Mouse (Mus musculus) intestine, embryonic 15.5 days (tissue): ENCODE data around the gene Ociad1. TPM values are rescaled to one million over a fixed set of nuclear protein-coding genes. Genes with fewer than 3 reads are reported as not detected.

Experiments used
- ATAC-seq: fragments of 200-750 bp; cut with Nextera tagmentation; 2 replicates; pipeline ENCODE4 v1.8.0; 2017; ENCODE audit warnings: moderate TSS enrichment, moderate library complexity
- H3K27ac ChIP-seq: fragments of 300-500 bp; sonication (generic); 2 replicates; pipeline ENCODE4 v1.5.1; 2015; ENCODE audit warnings: mild to moderate bottlenecking, inconsistent platforms
- H3K27me3 ChIP-seq: fragments of 300-500 bp; sonication (generic); replicated peaks from 2 replicates; pipeline ENCODE4 v1.6.1; 2015; ENCODE audit warnings: inconsistent platforms
- H3K36me3 ChIP-seq: fragments of 300-500 bp; sonication (generic); 2 replicates; pipeline ENCODE4 v1.6.1; 2015; ENCODE audit warnings: inconsistent platforms
- H3K4me1 ChIP-seq: fragments of 300-500 bp; sonication (generic); replicated peaks from 2 replicates; pipeline ENCODE4 v1.6.1; 2015; ENCODE audit warnings: inconsistent platforms
- H3K4me2 ChIP-seq: fragments of 300-500 bp; sonication (generic); replicated peaks from 2 replicates; pipeline ENCODE4 v1.6.1; 2015; ENCODE audit warnings: mild to moderate bottlenecking, inconsistent platforms
- H3K4me3 ChIP-seq: fragments of 300-500 bp; sonication (generic); replicated peaks from 2 replicates; pipeline ENCODE4 v1.5.1; 2015; ENCODE audit warnings: inconsistent platforms
- H3K9ac ChIP-seq: fragments of 300-500 bp; sonication (generic); 2 replicates; pipeline ENCODE4 v1.6.1; 2015; ENCODE audit warnings: inconsistent platforms
- H3K9me3 ChIP-seq: fragments of 300-500 bp; sonication (generic); 2 replicates; pipeline ENCODE4 v1.6.1; 2016; ENCODE audit warnings: inconsistent platforms
- WGBS: fragments of 180-500 bp; shearing (Covaris S2); methylation state at CpG from one replicate; pipeline ENCODE4 v1.1.7; 2015; 5-methylcytosine and 5-hydroxymethylcytosine counted together
- polyA plus RNA-seq: library from polyadenylated mRNA; unstranded; fragments of >200 nt; fragmentation: Nextera tagmentation; extraction: Ambion mirVana; gene quantifications from 2 replicates; pipeline ENCODE4 v1.2.1, GENCODE M21; 2015

Gene Ociad1
- polyA plus RNA-seq, 1 experiment from 2014 or later = 246 TPM

GRCm38 (mm10) chr5:73264122-73264521, 28.5 kb upstream of the Ociad1 start:
- 69% methylated on average over 5 of the region's 5 CpGs for WGBS
- no peak for ATAC-seq
- no peak overlapping the region for H3K4me2 ChIP-seq
- H3K27ac ChIP-seq = no peak overlapping the region
- no peaks in the 10 kb centered on the region for H3K36me3 ChIP-seq
- no peak overlapping the region for H3K4me3 ChIP-seq
- no peaks in the 10 kb centered on the region for H3K27me3 ChIP-seq
- no peak overlapping the region for H3K9ac ChIP-seq
- no peaks in the 10 kb centered on the region for H3K4me1 ChIP-seq
- H3K9me3 ChIP-seq = no peaks in the 10 kb centered on the region

GRCm38 (mm10) chr5:73265460-73265859, 27.1 kb upstream of the Ociad1 start:
- Histone ChIP-seq H3K36me3 (no peaks in the 10 kb centered on the region), H3K27ac (no peak overlapping the region), H3K9ac (no peak overlapping the region), H3K4me3 (no peak overlapping the region), H3K27me3 (no peaks in the 10 kb centered on the region), H3K4me2 (no peak overlapping the region), H3K4me1 (no peaks in the 10 kb centered on the region), H3K9me3 (no peaks in the 10 kb centered on the region)
- ATAC-seq = peak; percentile 63
- WGBS = 24% methylated on average over 5 of the region's 5 CpGs

DNA sequence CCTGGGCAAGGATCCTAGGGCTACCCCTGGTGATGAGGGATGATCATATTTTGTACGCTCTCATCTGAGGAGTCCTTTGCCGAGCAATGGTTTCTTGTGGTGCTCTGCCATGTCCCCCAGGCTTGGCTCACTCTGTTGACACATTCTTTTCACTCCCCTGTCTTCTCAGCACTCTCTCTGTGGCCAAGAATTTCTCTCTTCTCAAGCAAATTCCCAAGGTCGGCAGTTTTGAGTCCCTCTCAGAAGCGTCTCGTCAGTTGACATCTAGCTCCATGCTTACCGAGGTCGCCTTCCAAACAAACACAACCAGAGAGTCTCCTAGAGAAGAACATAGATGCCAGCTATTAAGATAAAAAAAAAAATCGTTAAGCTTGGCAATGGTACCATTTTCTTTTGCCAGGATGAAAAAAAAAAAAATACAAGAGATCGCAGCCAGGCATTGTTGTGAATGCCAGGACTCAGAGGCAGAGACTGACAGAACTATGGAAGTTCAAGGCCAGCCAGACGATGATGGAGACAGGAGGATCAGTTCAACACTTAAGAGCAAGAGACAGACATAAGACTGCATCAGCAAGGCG, 23.9 kb upstream of the Ociad1 start:
- Histone ChIP-seq H3K27me3 (no peaks in the 10 kb centered on the region), H3K36me3 (no peaks in the 10 kb centered on the region), H3K9me3 (no peaks in the 10 kb centered on the region), H3K4me3 (no peak overlapping the region), H3K4me1 (no peaks in the 10 kb centered on the region), H3K4me2 (no peak overlapping the region), H3K9ac (no peak overlapping the region), H3K27ac (no peak overlapping the region)
- 70% methylated on average over 11 of the region's 11 CpGs for WGBS
- ATAC-seq = no peak

- Histone ChIP-seq H3K27ac (no peak overlapping the region), H3K36me3 (no peaks in the 10 kb centered on the region), H3K4me2 (no peak overlapping the region), H3K9me3 (no peaks in the 10 kb centered on the region), H3K9ac (no peak overlapping the region), H3K4me3 (no peak overlapping the region), H3K4me1 (no peaks in the 10 kb centered on the region), H3K27me3 (no peaks in the 10 kb centered on the region)
- 66% methylated on average over 6 of the region's 6 CpGs for WGBS
- ATAC-seq = no peak
These were observed 22.0 kb upstream of the Ociad1 start for GRCm38 (mm10) chr5:73270612-73271011.

GRCm38 (mm10) chr5:73273171-73273570, 19.4 kb upstream of the Ociad1 start:
- no peak for ATAC-seq
- WGBS = 68% methylated on average over 4 of the region's 4 CpGs

DNA sequence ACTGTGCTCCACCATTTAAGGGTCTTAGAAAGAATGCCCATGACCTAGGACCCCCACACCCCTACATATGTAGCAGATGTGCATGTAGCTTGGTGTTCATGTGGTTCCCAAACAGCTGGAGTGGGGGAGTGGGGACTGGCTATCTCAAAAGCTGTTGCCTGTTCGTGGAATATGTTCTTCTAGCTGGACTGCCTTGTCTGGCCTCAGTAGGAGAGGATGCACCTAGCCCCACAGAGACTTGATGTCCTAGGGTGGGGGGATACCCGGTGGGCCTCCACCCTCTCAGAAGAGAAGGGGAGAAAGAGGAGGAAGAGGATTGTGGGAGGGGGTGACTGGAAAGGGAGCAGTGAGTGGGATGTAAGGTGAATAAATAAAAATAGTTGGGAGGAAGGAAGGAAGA, 17.6 kb upstream of the Ociad1 start:
- H3K4me1 ChIP-seq = peaks cover 6% of the 10 kb centered on the region
- no peaks in the 10 kb centered on the region for H3K9me3 ChIP-seq
- H3K27me3 ChIP-seq = no peaks in the 10 kb centered on the region
- no peak overlapping the region for H3K4me3 ChIP-seq
- H3K27ac ChIP-seq = no peak overlapping the region
- no peak overlapping the region for H3K9ac ChIP-seq
- WGBS = 78% methylated on average over 2 of the region's 2 CpGs
- H3K36me3 ChIP-seq = no peaks in the 10 kb centered on the region
- H3K4me2 ChIP-seq = no peak overlapping the region
- no peak for ATAC-seq

More at GRCm38 (mm10) chr5:73273171-73273570, 19.4 kb upstream of the Ociad1 start:
- Histone ChIP-seq H3K9ac (no peak overlapping the region), H3K36me3 (no peaks in the 10 kb centered on the region), H3K27ac (no peak overlapping the region), H3K4me2 (no peak overlapping the region), H3K4me1 (no peaks in the 10 kb centered on the region), H3K4me3 (no peak overlapping the region), H3K9me3 (no peaks in the 10 kb centered on the region), H3K27me3 (no peaks in the 10 kb centered on the region)

DNA sequence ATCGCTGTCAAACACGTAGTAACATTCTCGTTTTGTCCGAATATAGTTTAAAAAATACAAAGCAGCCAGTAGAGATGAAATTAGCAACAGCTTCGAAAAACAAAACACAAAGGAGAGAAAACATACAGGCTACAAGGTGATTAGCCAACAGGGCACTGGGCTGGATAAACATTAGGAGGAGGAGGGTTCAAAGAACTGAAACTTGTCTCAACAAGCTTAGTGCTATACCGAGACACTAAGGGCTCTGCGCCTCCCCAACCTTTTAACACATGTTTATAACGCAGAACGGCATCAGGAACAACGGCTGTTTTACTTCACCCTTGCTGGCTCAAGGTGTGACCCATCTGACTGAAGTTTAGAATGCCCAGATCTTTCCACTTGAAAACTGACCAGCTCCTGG, 13.4 kb upstream of the Ociad1 start:
- Histone ChIP-seq H3K4me3 (no peak overlapping the region), H3K27ac (0 out of 2 replicates have a peak overlapping the region, but pooled peaks have one; percentile 7), H3K27me3 (no peaks in the 10 kb centered on the region), H3K36me3 (no peaks in the 10 kb centered on the region), H3K4me2 (no peak overlapping the region), H3K9me3 (no peaks in the 10 kb centered on the region), H3K4me1 (peaks cover 6% of the 10 kb centered on the region), H3K9ac (no peak overlapping the region)
- 45% methylated on average over 10 of the region's 10 CpGs for WGBS
- ATAC-seq = no peak

- Histone ChIP-seq H3K4me1 (peaks cover 6% of the 10 kb centered on the region), H3K27me3 (no peaks in the 10 kb centered on the region), H3K9me3 (no peaks in the 10 kb centered on the region), H3K36me3 (no peaks in the 10 kb centered on the region), H3K9ac (no peak overlapping the region), H3K4me3 (no peak overlapping the region), H3K27ac (0 out of 2 replicates have a peak overlapping the region, but pooled peaks have one; percentile 7), H3K4me2 (no peak overlapping the region)
- WGBS = 36% methylated on average over 4 of the region's 4 CpGs
- peak; percentile 25; the same call in 1 of the 2 replicates for ATAC-seq
These were observed 12.6 kb upstream of the Ociad1 start for GRCm38 (mm10) chr5:73279732-73280566.

DNA sequence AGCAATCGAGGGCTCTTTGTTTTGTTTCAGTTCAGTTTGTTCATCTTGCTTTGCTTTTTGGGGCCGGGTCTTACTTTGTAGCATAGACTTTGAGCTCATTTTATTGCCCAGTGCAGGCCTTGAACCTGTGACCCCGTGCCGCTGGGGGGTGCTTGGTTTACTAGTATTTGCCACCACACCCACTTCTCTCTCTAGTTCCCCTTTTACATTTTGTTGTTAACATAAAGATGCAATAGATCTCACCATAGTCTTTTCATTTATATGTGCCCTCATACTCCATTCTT, 12.1 kb upstream of the Ociad1 start:
- Histone ChIP-seq H3K4me2 (no peak overlapping the region), H3K27ac (no peak overlapping the region), H3K4me1 (peaks cover 6% of the 10 kb centered on the region), H3K4me3 (no peak overlapping the region), H3K9me3 (no peaks in the 10 kb centered on the region), H3K9ac (no peak overlapping the region), H3K27me3 (no peaks in the 10 kb centered on the region), H3K36me3 (no peaks in the 10 kb centered on the region)
- ATAC-seq = peak; percentile 41
- WGBS = 45% methylated on average over 4 of the region's 4 CpGs

GRCm38 (mm10) chr5:73284046-73284445, 8.5 kb upstream of the Ociad1 start:
- Histone ChIP-seq H3K4me1 (peaks cover 6% of the 10 kb centered on the region), H3K27ac (no peak overlapping the region), H3K4me2 (no peak overlapping the region), H3K36me3 (no peaks in the 10 kb centered on the region), H3K9ac (no peak overlapping the region), H3K4me3 (no peak overlapping the region), H3K9me3 (no peaks in the 10 kb centered on the region), H3K27me3 (no peaks in the 10 kb centered on the region)
- ATAC-seq = no peak

- Histone ChIP-seq H3K27ac (no peak overlapping the region), H3K4me3 (no peak overlapping the region), H3K4me1 (no peaks in the 10 kb centered on the region), H3K4me2 (no peak overlapping the region), H3K9ac (no peak overlapping the region), H3K27me3 (no peaks in the 10 kb centered on the region), H3K9me3 (no peaks in the 10 kb centered on the region), H3K36me3 (no peaks in the 10 kb centered on the region)
- 94% methylated on average over 3 of the region's 3 CpGs for WGBS
- no peak for ATAC-seq
These were observed 7.1 kb upstream of the Ociad1 start for GRCm38 (mm10) chr5:73285470-73285978.

DNA sequence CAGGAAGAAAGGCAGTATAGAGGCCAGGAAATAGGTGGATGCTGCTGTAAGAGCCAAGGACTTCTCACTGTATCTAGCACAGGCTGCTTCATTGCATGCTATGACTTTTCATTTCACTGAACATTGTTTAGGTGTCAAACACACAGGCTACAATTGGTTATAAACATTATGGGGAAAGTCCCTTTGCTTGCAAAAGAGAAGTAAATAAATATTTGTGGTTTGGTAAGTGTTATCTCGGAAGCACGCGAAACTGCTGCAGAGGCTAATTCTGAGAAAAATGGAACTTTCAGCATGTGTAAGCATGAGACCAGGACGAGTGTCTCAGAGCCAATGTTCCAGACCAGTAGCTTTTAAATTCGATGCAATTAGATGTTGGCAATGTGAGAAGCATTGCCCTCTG, 6.0 kb upstream of the Ociad1 start:
- WGBS = 78% methylated on average over 5 of the region's 5 CpGs

DNA sequence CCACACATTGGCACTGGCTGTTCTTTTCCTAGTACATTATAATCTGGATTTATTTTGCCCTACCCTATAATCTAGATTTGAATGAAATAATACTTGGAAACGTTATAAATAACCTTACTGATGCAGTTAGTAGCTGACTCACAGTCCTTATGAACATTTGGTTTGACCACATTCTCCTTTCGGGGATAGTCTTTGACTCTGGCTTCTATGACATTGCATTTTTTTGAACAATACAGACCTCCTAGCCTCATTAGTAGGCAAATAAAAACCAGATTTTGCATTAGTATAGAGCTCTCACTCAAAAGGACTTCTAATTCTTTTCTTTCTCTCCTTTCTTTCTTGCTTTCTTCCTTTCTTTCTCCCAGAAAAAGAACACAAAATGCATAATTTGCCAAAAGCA, 2.7 kb upstream of the Ociad1 start:
- no peak overlapping the region for H3K4me3 ChIP-seq
- no peak overlapping the region for H3K9ac ChIP-seq
- no peaks in the 10 kb centered on the region for H3K9me3 ChIP-seq
- peaks cover 3% of the 10 kb centered on the region; the same call in 1 of the 2 replicates for H3K4me1 ChIP-seq
- WGBS = 59% methylated on average over 2 of the region's 2 CpGs
- no peaks in the 10 kb centered on the region for H3K36me3 ChIP-seq
- H3K27ac ChIP-seq = no peak overlapping the region
- no peak for ATAC-seq
- no peaks in the 10 kb centered on the region for H3K27me3 ChIP-seq
- H3K4me2 ChIP-seq = no peak overlapping the region

More for the DNA sequence above, 6.0 kb upstream of the Ociad1 start:
- Histone ChIP-seq H3K27me3 (no peaks in the 10 kb centered on the region), H3K36me3 (no peaks in the 10 kb centered on the region), H3K27ac (no peak overlapping the region), H3K4me1 (no peaks in the 10 kb centered on the region), H3K4me3 (no peak overlapping the region), H3K9ac (no peak overlapping the region), H3K4me2 (no peak overlapping the region), H3K9me3 (no peaks in the 10 kb centered on the region)
- ATAC-seq = no peak
